Mouse (Mus musculus) MEL (cell line): ENCODE measurements around the gene E2f1. TPM values are rescaled to one million over a fixed set of nuclear protein-coding genes. Genes with fewer than 3 reads are reported as not detected.

Experiments used
- DNase-seq: peaks from one replicate; pipeline ENCODE4 v3.0.0; 2011; ENCODE audit warnings: low read depth, low spot score
- H3K27ac ChIP-seq: 2 replicates; pipeline ENCODE4 v1.5.1; 2012; ENCODE audit warnings: low read depth, mild to moderate bottlenecking, control low read depth, low read length, moderate library complexity; ENCODE audit not compliant: control insufficient read depth
- H3K27me3 ChIP-seq, 2 experiments: fragments of 150-350 bp in 1 of 2; sonication (generic) in 1 of 2; 2 replicates each; pipeline ENCODE4 v1.6.1; 2012; ENCODE audit warnings: low read length in 2 of 2, mild to moderate bottlenecking in 2 of 2, improper control_type of control experiment in 1 of 2, moderate library complexity in 1 of 2; ENCODE audit not compliant: insufficient read depth in 2 of 2, control insufficient read depth in 1 of 2
- H3K36me3 ChIP-seq, 2 experiments: 2 replicates each; pipeline ENCODE4 v1.6.1; 2012 to 2014; ENCODE audit warnings: low read length in 2 of 2, improper control_type of control experiment in 1 of 2, inconsistent platforms in 1 of 2, mild to moderate bottlenecking in 1 of 2; ENCODE audit not compliant: insufficient read depth in 2 of 2, control insufficient read depth in 1 of 2
- H3K4me1 ChIP-seq, 2 experiments: fragments of 150-350 bp in 1 of 2; sonication (generic) in 1 of 2; 2 replicates each; pipeline ENCODE4 v1.6.1; 2012; ENCODE audit warnings: low read length in 2 of 2, improper control_type of control experiment in 1 of 2, mild to moderate bottlenecking in 1 of 2; ENCODE audit not compliant: insufficient read depth in 2 of 2, control insufficient read depth in 1 of 2
- H3K4me3 ChIP-seq, 2 experiments: fragments of 150-350 bp in 1 of 2; sonication (generic) in 1 of 2; 2 replicates each; pipeline ENCODE4 v1.5.1; 2012; ENCODE audit warnings: low read depth in 2 of 2, low read length in 2 of 2, mild to moderate bottlenecking in 2 of 2, moderate library complexity in 2 of 2, control low read depth in 1 of 2, improper control_type of control experiment in 1 of 2; ENCODE audit not compliant: control insufficient read depth in 1 of 2, insufficient read depth in 1 of 2
- H3K79me2 ChIP-seq: 2 replicates; pipeline ENCODE4 v1.6.1; 2012; ENCODE audit warnings: mild to moderate bottlenecking, low read length, moderate library complexity; ENCODE audit not compliant: control insufficient read depth, poor library complexity, insufficient read depth
- H3K9ac ChIP-seq: 2 replicates; pipeline ENCODE4 v1.6.1; 2012; ENCODE audit warnings: low read depth, mild to moderate bottlenecking, control low read depth, low read length, moderate library complexity; ENCODE audit not compliant: control insufficient read depth, poor library complexity, severe bottlenecking
- H3K9me3 ChIP-seq: fragments of 150-350 bp; sonication (generic); replicated peaks from 2 replicates; pipeline ENCODE4 v1.6.1; 2012; ENCODE audit warnings: mild to moderate bottlenecking, low read length, improper control_type of control experiment, moderate library complexity; ENCODE audit not compliant: insufficient read depth
- CHD1 ChIP-seq: IDR thresholded peaks from 2 replicates; pipeline ENCODE4 v1.6.1; 2012; ENCODE audit warnings: low read depth, mild to moderate bottlenecking, inconsistent platforms, low read length, improper control_type of control experiment
- CHD2 ChIP-seq: IDR thresholded peaks from 2 replicates; pipeline ENCODE4 v1.6.1; 2011; ENCODE audit warnings: low read length, improper control_type of control experiment
- CTCF ChIP-seq, 3 experiments: IDR thresholded peaks in 2 of 3; conservative IDR thresholded peaks in 1 of 3; 2 replicates each; pipeline ENCODE4 v1.5.1; 2011 to 2012; ENCODE audit warnings: low read length in 3 of 3, low read depth in 2 of 3, mild to moderate bottlenecking in 2 of 3, improper control_type of control experiment in 1 of 3, inconsistent platforms in 1 of 3, mixed read lengths in 1 of 3, moderate library complexity in 1 of 3; ENCODE audit not compliant: control insufficient read depth in 1 of 3, insufficient read depth in 1 of 3, poor library complexity in 1 of 3, severe bottlenecking in 1 of 3
- EP300 ChIP-seq, 2 experiments: IDR thresholded peaks; 2 replicates each; pipeline ENCODE4 v1.6.1; 2011; ENCODE audit warnings: improper control_type of control experiment in 2 of 2, low read length in 2 of 2, low read depth in 1 of 2, mild to moderate bottlenecking in 1 of 2
- ETS1 ChIP-seq: IDR thresholded peaks from 2 replicates; pipeline ENCODE4 v1.6.1; 2012; ENCODE audit warnings: low read depth, mild to moderate bottlenecking, inconsistent platforms, low read length, improper control_type of control experiment, moderate library complexity
- GABPA ChIP-seq: IDR thresholded peaks from 2 replicates; pipeline ENCODE4 v1.6.1; 2012; ENCODE audit warnings: low read depth, mild to moderate bottlenecking, inconsistent platforms, low read length, improper control_type of control experiment, moderate library complexity
- GATA1 ChIP-seq: IDR thresholded peaks from 2 replicates; pipeline ENCODE4 v1.6.1; 2011; ENCODE audit warnings: low read depth, low read length, improper control_type of control experiment
- MAFK ChIP-seq: IDR thresholded peaks from 2 replicates; pipeline ENCODE4 v1.6.1; 2011; ENCODE audit warnings: low read depth, mild to moderate bottlenecking, low read length, improper control_type of control experiment, borderline replicate concordance
- MAX ChIP-seq: IDR thresholded peaks from 2 replicates; pipeline ENCODE4 v1.6.1; 2011; ENCODE audit warnings: low read length, improper control_type of control experiment
- MAZ ChIP-seq: IDR thresholded peaks from 2 replicates; pipeline ENCODE4 v1.6.1; 2012; ENCODE audit warnings: low read depth, mild to moderate bottlenecking, inconsistent platforms, low read length, improper control_type of control experiment
- MEF2A ChIP-seq: IDR thresholded peaks from 2 replicates; pipeline ENCODE4 v1.6.1; 2014; ENCODE audit warnings: low read depth, mild to moderate bottlenecking, inconsistent platforms, low read length, improper control_type of control experiment; ENCODE audit not compliant: poor library complexity, insufficient replicate concordance, severe bottlenecking; ENCODE audit errors: extremely low read depth
- MYC ChIP-seq: IDR thresholded peaks from 2 replicates; pipeline ENCODE4 v1.6.1; 2011; ENCODE audit warnings: low read depth, mild to moderate bottlenecking, low read length, improper control_type of control experiment, moderate library complexity
- NELFE ChIP-seq: IDR thresholded peaks from 2 replicates; pipeline ENCODE4 v1.6.1; 2011; ENCODE audit warnings: low read depth, low read length, improper control_type of control experiment
- NRF1 ChIP-seq: IDR thresholded peaks from 2 replicates; pipeline ENCODE4 v1.6.1; 2014; ENCODE audit warnings: low read depth, mild to moderate bottlenecking, inconsistent platforms, low read length, improper control_type of control experiment, moderate library complexity; ENCODE audit not compliant: poor library complexity, insufficient read depth, severe bottlenecking
- POLR2A ChIP-seq, 2 experiments: IDR thresholded peaks; 2 replicates each; pipeline ENCODE4 v1.6.1; 2011 to 2012; ENCODE audit warnings: low read length in 2 of 2, mild to moderate bottlenecking in 2 of 2, control low read depth in 1 of 2, improper control_type of control experiment in 1 of 2, low read depth in 1 of 2, moderate library complexity in 1 of 2; ENCODE audit not compliant: control insufficient read depth in 1 of 2, insufficient read depth in 1 of 2, poor library complexity in 1 of 2
- POLR2AphosphoS5 ChIP-seq: IDR thresholded peaks from 2 replicates; pipeline ENCODE4 v1.6.1; 2012; ENCODE audit warnings: low read depth, borderline replicate concordance, mild to moderate bottlenecking, inconsistent platforms, low read length, moderate library complexity, mixed read lengths
- RAD21 ChIP-seq: IDR thresholded peaks from 2 replicates; pipeline ENCODE4 v1.6.1; 2011; ENCODE audit warnings: mild to moderate bottlenecking, low read depth, low read length, improper control_type of control experiment
- SIN3A ChIP-seq: IDR thresholded peaks from 2 replicates; pipeline ENCODE4 v1.6.1; 2012; ENCODE audit warnings: low read length, improper control_type of control experiment, inconsistent platforms
- SMC3 ChIP-seq: IDR thresholded peaks from 2 replicates; pipeline ENCODE4 v1.6.1; 2011; ENCODE audit warnings: low read depth, low read length, improper control_type of control experiment
- TAL1 ChIP-seq: IDR thresholded peaks from 2 replicates; pipeline ENCODE4 v1.6.1; 2012; ENCODE audit warnings: mild to moderate bottlenecking, inconsistent platforms, low read length, moderate library complexity, mixed read lengths
- TCF12 ChIP-seq: IDR thresholded peaks from 2 replicates; pipeline ENCODE4 v1.6.1; 2014; ENCODE audit warnings: low read depth, mild to moderate bottlenecking, inconsistent platforms, low read length, improper control_type of control experiment, moderate library complexity
- polyA plus RNA-seq, 2 experiments: library from polyadenylated mRNA; stranded (reverse) in 1 of 2; unstranded in 1 of 2; fragments of >175 nt in 1 of 2; fragments of >200 nt in 1 of 2; gene quantifications; 2 replicates each; pipeline versions ENCODE4 v1.2.1 to v1.2.4; 2012; ENCODE audit warnings: low replicate concordance in 2 of 2, low read depth in 1 of 2; ENCODE audit not compliant: insufficient read length in 2 of 2, insufficient read depth in 1 of 2, missing spikeins in 1 of 2
- total RNA-seq: library from RNA; depleted of rRNA; stranded (reverse); fragments of 300-350 nt; gene quantifications from 2 replicates; pipeline ENCODE4 v1.2.3, GENCODE M21; 2012

Gene E2f1
- total and polyA plus RNA-seq, 3 experiments = 17.4 to 41.6 TPM; not detected in 1

DNA sequence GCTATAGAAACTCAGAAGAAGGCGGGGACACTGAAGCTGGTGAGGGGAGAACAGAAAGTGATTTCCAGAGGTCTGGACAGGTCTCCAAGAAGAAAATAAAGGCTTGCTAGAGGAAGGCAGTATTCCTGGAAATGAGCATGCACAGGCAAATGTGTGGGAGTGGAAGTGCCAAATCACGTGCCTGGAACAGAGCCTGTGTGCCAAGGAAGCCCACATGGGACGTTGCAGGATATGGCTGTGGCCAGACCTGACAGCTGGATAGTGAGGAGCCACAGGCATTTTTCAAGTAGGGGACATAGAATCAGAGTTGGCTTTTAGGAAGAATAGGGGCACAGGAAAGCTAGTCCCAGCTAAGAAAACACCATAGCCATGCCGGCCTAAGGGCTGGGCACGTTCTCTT lies 26.1 kb upstream of the E2f1 start:
- no peak overlapping the region for H3K27ac ChIP-seq
- 0 out of 4 replicates have a peak, but pooled peaks cover 0 to 4% of the 10 kb centered on the region in 2 experiments for H3K4me1 ChIP-seq
- TF ChIP-seq GABPA = no peak
- TF ChIP-seq NRF1 = no peak
- H3K79me2 ChIP-seq = no peaks in the 10 kb centered on the region
- no peak overlapping the region for H3K9ac ChIP-seq
- no peaks in the 10 kb centered on the region for H3K27me3 ChIP-seq
- no peaks in the 10 kb centered on the region for H3K36me3 ChIP-seq
- H3K4me3 ChIP-seq = no peak overlapping the region
- DNase-seq = no peak
- H3K9me3 ChIP-seq = no peaks in the 10 kb centered on the region

DNA sequence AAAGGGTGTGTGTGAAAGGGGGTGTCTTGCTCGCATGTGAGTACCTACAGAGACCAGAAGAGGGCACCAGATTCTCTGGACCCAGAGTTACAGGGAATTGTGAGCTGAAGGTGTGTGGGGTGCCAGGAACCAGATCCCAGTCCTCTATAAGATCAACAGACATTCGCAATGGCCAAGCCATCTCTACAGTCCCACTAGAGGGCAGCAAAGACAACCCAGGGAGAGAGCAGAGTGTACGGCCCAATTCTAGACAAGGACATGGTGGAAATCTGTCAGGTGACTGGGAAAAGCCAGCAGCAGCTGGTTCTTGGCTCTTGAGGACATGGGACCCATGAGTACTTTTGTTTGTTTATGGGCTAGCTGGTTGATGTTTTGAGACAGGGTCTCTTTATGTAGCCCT lies 23.3 kb upstream of the E2f1 start:
- no peaks in the 10 kb centered on the region for H3K9me3 ChIP-seq
- H3K79me2 ChIP-seq = no peaks in the 10 kb centered on the region
- H3K27me3 ChIP-seq = no peaks in the 10 kb centered on the region
- H3K4me3 ChIP-seq = no peak overlapping the region
- H3K9ac ChIP-seq = no peak overlapping the region
- no peak overlapping the region for H3K27ac ChIP-seq
- DNase-seq = peak; percentile 53
- 0 out of 4 replicates have a peak, but pooled peaks cover 0 to 7% of the 10 kb centered on the region in 2 experiments for H3K4me1 ChIP-seq
- no peaks in the 10 kb centered on the region for H3K36me3 ChIP-seq
- TF ChIP-seq RAD21 (peak; percentile 22), CTCF (IDR thresholded peaks at IDR 0.05 in 2 of 3, conservative IDR thresholded peaks at IDR 0.05 in 1 of 3; ENCODE audit: control insufficient read depth in 1 of 3, insufficient read depth in 1 of 3, low read depth in 2 of 3, low read length in 3 of 3, poor library complexity in 1 of 3, severe bottlenecking in 1 of 3) (peak; percentile 42 to 49 (median 46); a peak in 4 of 6 replicates), SMC3 (peak; percentile 38; the same call in 1 of the 2 replicates), CHD1 (no peak), MAX (no peak), POLR2AphosphoS5 (no peak)

DNA sequence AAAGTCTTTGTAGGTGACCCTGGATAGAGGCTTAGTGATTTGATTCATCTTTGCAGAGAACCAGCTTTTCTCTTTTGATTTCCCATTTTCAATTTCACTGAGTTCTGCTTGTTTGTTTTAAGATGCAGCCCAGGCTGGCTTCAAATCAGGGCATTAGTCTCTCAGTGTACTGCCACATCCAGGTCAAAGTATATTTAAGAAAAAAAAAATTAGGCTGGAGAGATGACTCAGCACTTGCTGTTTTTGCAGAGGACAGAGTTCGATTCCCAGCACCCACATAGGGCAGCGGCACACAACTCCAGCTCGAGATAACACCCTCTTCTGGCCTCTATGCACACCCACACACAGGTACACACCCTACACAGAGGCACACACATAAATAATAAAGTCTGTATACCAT lies 21.5 kb upstream of the E2f1 start:
- no peaks in the 10 kb centered on the region for H3K79me2 ChIP-seq
- no peaks in the 10 kb centered on the region for H3K9me3 ChIP-seq
- H3K9ac ChIP-seq = no peak overlapping the region
- TF ChIP-seq POLR2AphosphoS5 = no peak
- no peak for TF ChIP-seq CTCF (IDR thresholded peaks at IDR 0.05 in 2 of 3, conservative IDR thresholded peaks at IDR 0.05 in 1 of 3; ENCODE audit: control insufficient read depth in 1 of 3, insufficient read depth in 1 of 3, low read depth in 2 of 3, low read length in 3 of 3, poor library complexity in 1 of 3, severe bottlenecking in 1 of 3)
- no peak for TF ChIP-seq TCF12
- no peak for TF ChIP-seq MAX
- TF ChIP-seq EP300 (IDR thresholded peaks at IDR 0.05; ENCODE audit: low read depth in 1 of 2, low read length in 2 of 2) = no peak
- TF ChIP-seq NELFE = no peak
- no peak for TF ChIP-seq SMC3
- no peak for TF ChIP-seq MYC
- TF ChIP-seq MAZ = no peak
- no peak for TF ChIP-seq MAFK
- TF ChIP-seq CHD2 = no peak
- no peak for TF ChIP-seq CHD1
- TF ChIP-seq SIN3A = no peak
- no peak for TF ChIP-seq MEF2A
- no peak for TF ChIP-seq ETS1
- TF ChIP-seq POLR2A (IDR thresholded peaks at IDR 0.05; ENCODE audit: control insufficient read depth in 1 of 2, insufficient read depth in 1 of 2, low read depth in 1 of 2, low read length in 2 of 2, poor library complexity in 1 of 2) = no peak
- no peak for TF ChIP-seq TAL1
- TF ChIP-seq GATA1 = no peak
- no peaks in the 10 kb centered on the region for H3K36me3 ChIP-seq
- 0 out of 4 replicates have a peak, but pooled peaks cover 0 to 7% of the 10 kb centered on the region in 2 experiments for H3K4me1 ChIP-seq
- H3K27me3 ChIP-seq = no peaks in the 10 kb centered on the region
- DNase-seq = no peak
- H3K4me3 ChIP-seq = no peak overlapping the region
- H3K27ac ChIP-seq = no peak overlapping the region
